Mouse (Mus musculus) cortical plate, adult 2 months (tissue): ENCODE measurements around the gene Bola1.

Experiments
- CTCF ChIP-seq: fragments of 200-500 bp; IDR thresholded peaks from 2 replicates; pipeline ENCODE4 v1.5.1; 2011; ENCODE audit warnings: mild to moderate bottlenecking, control low read depth, low read length; ENCODE audit not compliant: insufficient read depth; ENCODE audit errors: extremely low read depth
- POLR2A ChIP-seq: fragments of 200-500 bp; IDR thresholded peaks from 2 replicates; pipeline ENCODE4 v1.6.1; 2011; ENCODE audit warnings: mild to moderate bottlenecking, low read length, control low read depth; ENCODE audit not compliant: insufficient read depth; ENCODE audit errors: extremely low read depth

GRCm38 (mm10) chr3:96243921-96244572 is 24.5 kb upstream of the Bola1 start:
- TF ChIP-seq CTCF = no peak
- no peak for TF ChIP-seq POLR2A
